Mouse (Mus musculus) liver, embryonic 14.5 days (tissue): Measurements from ENCODE around the gene 4930579G24Rik.

ENCODE experiments used
- CTCF ChIP-seq: IDR thresholded peaks from 2 replicates; pipeline ENCODE4 v1.5.1; 2016; ENCODE audit warnings: antibody characterized with exemption, low read depth, control low read depth
- EP300 ChIP-seq: IDR thresholded peaks from 2 replicates; pipeline ENCODE4 v1.6.1; 2016; ENCODE audit warnings: antibody characterized with exemption, low read depth

GRCm38 (mm10) chr3:79676411-79676810 lies 47.5 kb downstream of the 4930579G24Rik start:
- TF ChIP-seq CTCF (no peak), EP300 (no peak)
